Mouse (Mus musculus) E14TG2a.4 (cell line): ENCODE data around the gene Tarm1.

Experiments used
- CTCF ChIP-seq: conservative IDR thresholded peaks from 2 replicates; pipeline ENCODE4 v1.5.1; 2014; ENCODE audit warnings: low read length
- POU5F1 ChIP-seq: IDR thresholded peaks from 2 replicates; pipeline ENCODE4 v1.6.1; 2014; ENCODE audit warnings: low read length, borderline replicate concordance

DNA sequence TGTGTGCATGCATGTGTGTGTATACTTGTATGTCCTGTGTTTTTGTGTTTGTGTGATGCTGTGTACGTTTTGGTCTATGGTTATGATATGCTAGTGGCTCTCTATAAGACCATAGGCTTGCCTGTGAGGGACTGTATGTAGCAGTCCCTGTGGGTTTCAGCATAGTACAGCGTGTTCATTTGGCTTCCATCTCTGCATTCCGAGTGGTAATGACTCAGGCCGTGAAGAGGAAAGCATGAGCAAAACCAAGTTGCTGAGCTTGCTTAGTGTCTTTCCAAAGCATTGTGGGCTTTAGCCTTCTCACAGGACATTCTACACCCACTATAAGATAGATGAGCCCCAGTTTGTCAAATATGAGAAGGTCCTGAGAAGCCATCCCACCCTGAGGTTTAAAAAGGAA lies 39.1 kb downstream of the Tarm1 start:
- TF ChIP-seq CTCF (no peak), POU5F1 (no peak)
